In genomic region chr2:19430746-19431145, GRCm38 (mm10) we compare ENCODE assay signal across 8 mouse cellular contexts. TPM values are rescaled to one million over a fixed set of nuclear protein-coding genes. Genes with fewer than 3 reads are reported as not detected.
DNase-seq lines count a peak whose midpoint lies in the region; ATAC-seq and TF ChIP-seq lines count a peak whose summit lies in the region.
"Had no signal": no experiment of that assay in that cellular context is flagged by ENCODE, and none has a peak within 500 bp of the region (broad histone marks: within the 10 kb centered on the region; RNA-seq: fewer than 3 reads in every experiment).

No protein-coding gene starts in this region.

- 1% methylated on average over 33 of the region's 33 CpGs for WGBS in lung, embryonic 14.5 days
- WGBS in forebrain, embryonic 10.5 days = under 1% methylated on average over 33 of the region's 33 CpGs
- under 1% methylated on average over 33 of the region's 33 CpGs for WGBS in limb, embryonic 10.5 days
- 1% methylated on average over 33 of the region's 33 CpGs for whole genome bisulfite sequencing in stomach, embryonic 15.5 days

- TF ChIP-seq CTCF in lung, embryonic 14.5 days (IDR thresholded peaks at IDR 0.05; ENCODE audit: low read depth) = no peak

- no peaks in the 10 kb centered on the region for H3K36me3 ChIP-seq in lung, embryonic 14.5 days (ENCODE audit: insufficient read depth)
- H3K36me3 ChIP-seq in forebrain, embryonic 10.5 days (replicated peaks) = no peaks in the 10 kb centered on the region
- H3K36me3 ChIP-seq in limb, embryonic 10.5 days = no peaks in the 10 kb centered on the region
- H3K36me3 ChIP-seq in stomach, embryonic 15.5 days = no peaks in the 10 kb centered on the region

- H3K9me3 ChIP-seq in lung, embryonic 14.5 days (ENCODE audit: low read depth, low read length) = no peaks in the 10 kb centered on the region
- no peaks in the 10 kb centered on the region for H3K9me3 ChIP-seq in forebrain, embryonic 10.5 days
- no peaks in the 10 kb centered on the region for H3K9me3 ChIP-seq in limb, embryonic 10.5 days (replicated peaks)
- no peaks in the 10 kb centered on the region for H3K9me3 ChIP-seq in stomach, embryonic 15.5 days

- H3K27ac ChIP-seq in lung, embryonic 14.5 days (ENCODE audit: low read depth) = no peak overlapping the region
- H3K27ac ChIP-seq in forebrain, embryonic 10.5 days = no peak overlapping the region
- H3K27ac ChIP-seq in limb, embryonic 10.5 days = no peak overlapping the region
- peak overlapping the region; percentile 16; the same call in 1 of the 2 replicates for H3K27ac ChIP-seq in stomach, embryonic 15.5 days

- peak overlapping the region; percentile 36; the same call in 1 of the 2 replicates for H3K4me2 ChIP-seq in lung, embryonic 14.5 days
- H3K4me2 ChIP-seq in stomach, embryonic 15.5 days = peak overlapping the region; percentile 25; the same call in 1 of the 2 replicates

- no peaks in the 10 kb centered on the region for H3K4me1 ChIP-seq in lung, embryonic 14.5 days (ENCODE audit: insufficient read depth)
- H3K4me1 ChIP-seq in forebrain, embryonic 10.5 days = peaks cover 19% of the 10 kb centered on the region
- peaks cover 14% of the 10 kb centered on the region for H3K4me1 ChIP-seq in limb, embryonic 10.5 days
- H3K4me1 ChIP-seq in stomach, embryonic 15.5 days = 0 out of 2 replicates have a peak, but pooled peaks cover 11% of the 10 kb centered on the region

- no peak overlapping the region for H3K9ac ChIP-seq in lung, embryonic 14.5 days
- no peak overlapping the region for H3K9ac ChIP-seq in stomach, embryonic 15.5 days

- ATAC-seq in lung, embryonic 14.5 days (ENCODE audit: insufficient read depth) = no peak
- no peak for ATAC-seq in stomach, embryonic 15.5 days (ENCODE audit: insufficient read depth, low FRiP score, low read depth)
- ATAC-seq: inflammation-experienced regulatory T-cells, adult 6 months had no signal

- no peak overlapping the region; the same call in 1 of the 2 replicates for H3K4me3 ChIP-seq in lung, embryonic 14.5 days (ENCODE audit: low read depth, low read length)
- H3K4me3 ChIP-seq in forebrain, embryonic 10.5 days = peak overlapping the region; percentile 38
- H3K4me3 ChIP-seq in limb, embryonic 10.5 days = peak overlapping the region; percentile 10; the same call in 1 of the 2 replicates
- peak overlapping the region; percentile 29 for H3K4me3 ChIP-seq in stomach, embryonic 15.5 days (replicated peaks)

- H3K27me3 ChIP-seq in lung, embryonic 14.5 days (ENCODE audit: insufficient read depth, low read length) = peaks cover 71% of the 10 kb centered on the region
- peaks cover 99% of the 10 kb centered on the region for H3K27me3 ChIP-seq in forebrain, embryonic 10.5 days (ENCODE audit: poor library complexity, severe bottlenecking)
- peaks cover 95% of the 10 kb centered on the region for H3K27me3 ChIP-seq in limb, embryonic 10.5 days (ENCODE audit: low read depth, poor library complexity, severe bottlenecking)
- peaks cover 58% of the 10 kb centered on the region for H3K27me3 ChIP-seq in stomach, embryonic 15.5 days (replicated peaks)

- peak; percentile 25 for DNase-seq in lung, embryonic 14.5 days
- DNase-seq in lung, postnatal 25 days (ENCODE audit: low spot score) = no peak
- DNase-seq in forebrain, embryonic 10.5 days (ENCODE audit: extremely low spot score, low spot score) = peak; percentile 33
- no peak for DNase-seq in limb, embryonic 10.5 days (ENCODE audit: low spot score)
- DNase-seq in frontal cortex, postnatal 25 days (ENCODE audit: low spot score in 2 of 2) = no peak
- no peak for DNase-seq in lung, postnatal 14 days

RNA-seq across cellular contexts. Expression of gene Ptf1a, which starts 14.7 kb away (rescaled TPM):
- polyA plus RNA-seq in lung, embryonic 14.5 days (2014; fragmentation: Nextera tagmentation; extraction: Ambion mirVana) = not detected in 2 replicates
- polyA plus RNA-seq in forebrain, embryonic 10.5 days (2016; fragmentation: Nextera tagmentation; extraction: Ambion mirVana) = not detected in 2 replicates
- not detected in 2 replicates for polyA plus RNA-seq in limb, embryonic 10.5 days (2016; fragmentation: Nextera tagmentation; extraction: Ambion mirVana)
- polyA plus RNA-seq in stomach, embryonic 15.5 days (2015; fragmentation: Nextera tagmentation; extraction: Ambion mirVana) = 27.9 and 39.8 TPM in 2 replicates
- polyA plus RNA-seq: inflammation-experienced regulatory T-cells, adult 6 months had no signal

RNA-seq across cellular contexts. Expression of gene Msrb2, which starts 59.5 kb away (rescaled TPM):
- polyA plus RNA-seq in lung, embryonic 14.5 days (2014; fragmentation: Nextera tagmentation; extraction: Ambion mirVana) = 24.4 and 24.8 TPM in 2 replicates
- polyA plus RNA-seq in forebrain, embryonic 10.5 days (2016; fragmentation: Nextera tagmentation; extraction: Ambion mirVana) = 15.2 and 16.1 TPM in 2 replicates
- 19.8 and 21.8 TPM in 2 replicates for polyA plus RNA-seq in limb, embryonic 10.5 days (2016; fragmentation: Nextera tagmentation; extraction: Ambion mirVana)
- 22.0 and 24.2 TPM in 2 replicates for polyA plus RNA-seq in stomach, embryonic 15.5 days (2015; fragmentation: Nextera tagmentation; extraction: Ambion mirVana)

Comparison
In these comparisons a context has a peak if more than half of its experiments do, and no peak if none do; other contexts are left out.
1. DNase-seq: peak in lung, embryonic 14.5 days (single experiment) and forebrain, embryonic 10.5 days (single experiment); none in lung, postnatal 25 days (single experiment), limb, embryonic 10.5 days (single experiment), frontal cortex, postnatal 25 days (0 of 2) and lung, postnatal 14 days (single experiment).
2. RNA of gene Ptf1a, which starts 14.7 kb away (polyA plus RNA-seq): 27.9 to 39.8 TPM in stomach, embryonic 15.5 days; not detected in lung, embryonic 14.5 days, not detected in forebrain, embryonic 10.5 days and not detected in limb, embryonic 10.5 days; every median in the first group is over 10 times any median in the second.